Mouse (Mus musculus): Measurements from ENCODE around the gene Zfhx3.

The Zfhx3 gene

DNA sequence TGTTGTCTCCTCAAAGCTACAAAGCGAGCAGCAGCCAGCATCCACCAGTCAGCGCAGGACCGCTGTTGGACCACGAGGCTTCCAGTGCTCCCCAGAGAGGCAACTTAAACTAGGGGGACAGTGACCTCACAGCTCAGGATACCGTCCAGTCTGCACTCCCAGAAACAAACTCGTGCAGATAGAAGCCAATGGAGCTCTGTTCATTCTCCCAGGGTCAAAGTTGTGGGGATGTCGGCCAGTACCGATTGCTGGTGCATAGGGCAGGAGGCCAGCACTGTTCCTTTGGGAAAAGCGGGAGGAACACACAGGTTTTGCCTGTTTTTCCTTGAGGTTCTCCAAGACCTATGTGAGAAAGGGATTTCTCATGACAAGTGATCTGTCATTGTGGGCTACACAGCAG is 982.1 kb downstream of the Zfhx3 start:
- in situ Hi-C loops (cut with MseI, MboI) = no loop called here

DNA sequence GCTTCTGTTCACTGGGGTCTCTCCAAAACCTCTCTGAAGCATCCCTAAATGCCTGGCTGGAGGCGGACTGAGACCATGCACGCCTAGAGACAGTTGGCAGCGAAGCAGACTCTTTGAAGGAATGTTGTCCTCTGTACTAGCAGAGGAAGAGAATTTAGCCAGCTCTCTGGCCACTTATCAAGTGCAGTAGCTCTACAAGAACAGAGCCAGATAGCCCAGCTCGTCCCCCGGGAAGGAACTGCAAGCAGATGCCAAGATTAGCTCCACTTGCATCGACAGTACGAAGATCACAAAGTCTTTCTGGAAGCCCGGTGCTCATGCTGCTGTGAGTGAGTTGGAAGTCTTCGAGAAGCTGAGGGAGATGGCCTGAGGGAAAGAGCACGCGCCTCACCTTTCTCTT is 983.7 kb downstream of the Zfhx3 start:
- in situ Hi-C loops (cut with MseI, MboI) = no loop called here

DNA sequence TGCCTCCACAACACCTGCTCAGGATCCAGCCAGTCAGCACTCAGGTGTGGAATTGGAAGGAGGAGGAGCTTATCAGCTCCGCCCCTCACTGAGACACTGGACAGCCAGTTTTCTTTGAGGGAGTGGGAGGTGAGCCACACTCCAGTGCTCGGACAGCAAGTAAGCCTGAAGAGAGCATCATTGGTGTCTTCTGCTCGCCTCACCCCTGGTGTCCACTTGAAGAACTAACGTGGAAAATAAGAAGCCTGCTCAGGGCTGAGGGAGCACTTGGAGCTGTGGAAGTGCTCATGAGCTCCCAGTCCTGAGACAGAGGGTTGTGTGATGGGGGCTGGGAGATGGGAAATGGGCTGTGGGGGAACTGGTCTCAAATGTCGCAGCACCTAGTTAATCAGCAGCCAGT is 988.2 kb downstream of the Zfhx3 start:
- in situ Hi-C loops (cut with MseI, MboI) = no loop called here

DNA sequence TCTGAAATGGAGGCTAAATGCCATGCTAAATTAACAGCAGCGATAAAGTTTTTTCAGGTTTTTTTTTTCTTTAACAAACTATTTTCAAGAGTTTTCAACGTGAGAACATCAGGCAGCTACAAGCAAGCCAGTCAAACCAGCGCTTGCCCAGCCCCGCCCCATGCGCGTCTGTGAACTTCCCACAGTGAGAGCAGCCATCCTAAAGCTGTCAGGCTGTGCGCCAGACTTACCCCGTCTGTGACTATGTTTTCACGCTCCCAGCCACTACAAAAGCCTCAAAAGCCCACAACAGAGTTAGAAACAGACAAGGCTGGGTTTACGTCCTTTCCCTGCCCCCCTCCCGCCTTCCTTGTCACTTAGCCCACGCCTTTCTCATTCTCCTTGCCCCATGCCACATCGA is 989.4 kb downstream of the Zfhx3 start:
- in situ Hi-C loops (cut with MseI, MboI) = no loop called here

- in situ Hi-C loops (cut with MseI, MboI) = no loop called here
These were observed 990.3 kb downstream of the Zfhx3 start for GRCm38 (mm10) chr8:108932729-108933128.

DNA sequence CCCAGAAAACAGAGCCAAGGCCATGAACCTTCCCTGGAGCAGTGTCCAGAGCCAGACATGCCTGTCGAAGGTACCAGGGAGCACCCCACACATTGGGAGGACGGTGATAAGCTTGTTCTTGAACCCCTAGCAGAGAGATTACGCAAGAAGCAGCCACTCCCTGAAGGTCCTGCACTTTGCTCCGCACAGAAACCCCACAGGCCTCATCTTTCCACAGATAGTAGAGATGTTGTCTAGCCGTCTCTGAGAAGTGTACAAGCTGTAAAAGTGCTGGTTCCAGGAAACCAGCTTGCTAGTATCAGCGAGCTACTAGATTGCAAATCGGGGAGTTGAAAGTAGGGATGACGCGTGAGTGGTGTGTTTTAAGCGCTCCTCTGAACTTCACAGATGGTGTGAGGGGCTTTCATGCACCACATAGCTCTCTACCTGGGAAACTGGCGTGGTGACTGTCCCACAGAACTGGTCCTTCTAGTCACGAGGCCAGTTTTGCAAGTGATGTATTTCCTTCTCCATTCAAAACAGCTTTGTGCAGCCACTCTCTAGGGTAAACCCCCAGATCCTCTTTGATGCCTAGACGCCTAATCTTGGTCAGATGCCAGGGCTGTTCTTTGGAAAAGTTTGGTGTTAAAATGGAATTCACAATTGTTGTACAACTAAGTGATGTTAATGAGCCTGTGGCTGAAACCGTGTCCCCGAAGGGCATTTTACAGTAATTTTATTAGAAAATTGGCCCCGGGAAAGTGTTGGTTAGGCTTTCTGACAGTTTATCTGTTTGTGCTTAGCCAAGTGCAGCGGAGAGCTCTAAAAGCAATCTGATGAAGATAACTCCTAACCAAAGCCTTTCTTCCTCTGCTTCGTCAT is 993.6 kb downstream of the Zfhx3 start:
- in situ Hi-C loops (cut with MseI, MboI) = no loop called here

GRCm38 (mm10) chr8:108936695-108937448 is 994.4 kb downstream of the Zfhx3 start:
- in situ Hi-C loops (cut with MseI, MboI) = no loop called here

DNA sequence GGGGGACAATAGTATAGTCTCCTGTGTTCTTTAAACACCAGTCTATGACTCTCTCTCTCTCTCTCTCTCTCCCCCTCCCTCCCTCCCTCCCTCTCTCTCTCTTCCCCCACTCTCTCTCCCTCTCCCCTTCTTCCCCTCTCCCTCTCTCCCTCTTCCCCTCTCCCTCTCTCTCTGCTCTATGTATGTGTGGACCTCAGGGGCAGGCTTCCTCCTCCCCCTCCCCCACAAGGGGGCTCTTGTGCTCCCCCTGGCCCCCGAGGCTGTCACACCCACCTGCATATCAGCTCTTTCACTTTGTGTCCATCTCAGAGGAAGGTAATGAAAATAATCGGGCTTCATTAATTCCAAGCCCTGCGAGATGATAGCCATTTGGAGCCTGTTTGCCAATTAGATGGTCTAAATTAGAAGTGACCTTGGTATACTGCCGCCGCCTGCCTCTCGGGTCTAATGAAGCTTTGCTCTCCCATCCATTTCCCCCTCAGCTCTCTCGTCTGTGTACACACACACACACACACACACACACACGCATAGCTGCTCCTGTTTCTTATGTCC is 995.5 kb downstream of the Zfhx3 start:
- in situ Hi-C loops (cut with MseI, MboI) = no loop called here

DNA sequence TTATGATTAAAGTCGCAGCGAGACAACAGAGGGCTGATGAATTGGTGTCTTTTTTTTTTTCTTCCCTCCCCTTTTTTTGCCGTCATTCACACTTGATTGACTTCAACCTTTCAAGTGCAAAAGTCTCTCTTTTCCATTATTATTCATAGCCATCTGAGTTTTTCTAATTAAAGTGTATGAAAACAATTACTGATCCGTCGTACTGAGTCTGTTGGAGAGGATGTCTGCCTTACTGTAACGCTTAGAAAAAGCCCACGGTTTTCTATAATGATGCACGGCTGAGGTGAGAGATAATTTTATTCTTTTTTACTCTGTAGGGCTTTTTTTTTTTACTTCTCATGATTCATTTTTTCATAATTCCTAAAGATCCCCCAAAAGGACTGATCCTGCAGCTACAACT is 1000.2 kb downstream of the Zfhx3 start:
- in situ Hi-C loops (cut with MseI, MboI) = no loop called here

DNA sequence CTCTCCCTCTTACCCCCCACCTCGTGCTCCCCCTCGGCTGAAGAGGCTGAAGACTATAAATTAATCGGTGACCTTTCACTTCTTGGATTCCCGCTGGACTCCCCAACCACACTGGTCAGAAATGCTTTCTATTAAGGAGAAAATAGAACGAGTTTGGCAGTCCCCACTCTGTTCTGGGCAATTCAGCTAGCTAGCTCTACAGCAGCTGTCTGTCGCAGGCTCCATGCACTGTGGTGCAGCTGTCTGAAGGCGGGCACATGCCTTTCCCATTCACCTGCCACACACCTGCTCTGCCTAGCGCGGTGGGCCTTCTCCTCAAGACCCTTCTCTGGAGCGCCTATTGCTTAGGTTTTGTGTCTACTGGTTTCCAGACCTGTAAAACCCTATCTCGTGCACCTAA is 1000.7 kb downstream of the Zfhx3 start:
- in situ Hi-C loops (cut with MseI, MboI) = no loop called here

GRCm38 (mm10) chr8:108944312-108944711 is 1001.9 kb downstream of the Zfhx3 start:
- in situ Hi-C loops (cut with MseI, MboI) = no loop called here

DNA sequence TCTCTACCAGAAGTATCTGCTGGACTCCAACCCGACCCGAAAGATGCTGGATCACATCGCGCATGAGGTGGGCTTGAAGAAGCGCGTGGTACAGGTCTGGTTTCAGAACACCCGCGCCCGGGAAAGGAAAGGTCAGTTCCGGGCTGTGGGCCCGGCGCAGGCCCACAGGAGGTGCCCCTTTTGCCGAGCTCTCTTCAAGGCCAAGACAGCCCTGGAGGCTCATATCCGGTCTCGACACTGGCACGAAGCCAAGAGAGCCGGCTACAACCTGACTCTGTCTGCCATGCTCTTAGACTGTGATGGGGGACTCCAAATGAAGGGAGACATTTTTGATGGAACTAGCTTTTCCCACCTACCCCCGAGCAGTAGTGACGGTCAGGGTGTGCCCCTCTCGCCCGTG is 1007.9 kb downstream of the Zfhx3 start:
- in situ Hi-C loops (cut with MseI, MboI) = no loop called here

- in situ Hi-C loops (cut with MseI, MboI) = no loop called here
These were observed 1009.1 kb downstream of the Zfhx3 start for GRCm38 (mm10) chr8:108951560-108951959.

DNA sequence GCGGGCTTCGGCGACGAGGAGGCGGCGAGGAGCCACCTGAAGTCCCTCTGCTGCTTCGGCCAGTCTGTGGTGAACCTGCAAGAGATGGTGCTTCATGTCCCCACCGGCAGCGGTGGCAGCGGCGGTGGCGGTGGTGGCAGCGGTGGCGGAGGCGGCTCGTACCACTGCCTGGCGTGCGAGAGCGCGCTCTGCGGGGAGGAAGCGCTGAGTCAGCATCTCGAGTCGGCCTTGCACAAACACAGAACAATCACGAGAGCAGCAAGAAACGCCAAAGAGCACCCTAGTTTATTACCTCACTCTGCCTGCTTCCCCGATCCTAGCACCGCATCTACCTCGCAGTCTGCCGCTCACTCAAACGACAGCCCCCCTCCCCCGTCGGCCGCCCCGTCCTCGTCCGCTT is 1014.0 kb downstream of the Zfhx3 start:
- in situ Hi-C loops (cut with MseI, MboI) = no loop called here

DNA sequence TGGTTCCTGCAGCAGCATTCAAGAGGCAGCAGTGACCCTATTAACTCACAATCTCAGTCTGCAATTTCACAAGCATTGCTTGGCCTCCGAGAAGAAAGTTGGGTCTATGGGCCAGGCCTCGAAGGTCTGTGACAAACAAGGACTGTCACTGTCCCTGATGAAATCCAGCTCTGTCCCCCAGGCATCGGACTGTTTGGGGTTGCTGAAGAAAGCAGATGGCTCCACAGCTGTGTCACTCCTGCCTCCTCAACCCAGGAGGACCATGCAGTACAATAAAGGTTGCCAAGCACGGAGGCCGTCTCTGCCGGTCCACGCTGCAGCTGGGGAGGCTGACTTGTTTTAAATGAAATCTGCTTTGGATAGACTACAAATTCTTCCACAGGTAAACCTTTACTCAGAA is 1020.1 kb downstream of the Zfhx3 start:
- in situ Hi-C loops (cut with MseI, MboI) = no loop called here

- in situ Hi-C loops (cut with MseI, MboI) = no loop called here
These were observed 1020.7 kb downstream of the Zfhx3 start for GRCm38 (mm10) chr8:108963181-108963580.

GRCm38 (mm10) chr8:108966041-108966440 is 1023.6 kb downstream of the Zfhx3 start:
- in situ Hi-C loops (cut with MseI, MboI) = no loop called here

DNA sequence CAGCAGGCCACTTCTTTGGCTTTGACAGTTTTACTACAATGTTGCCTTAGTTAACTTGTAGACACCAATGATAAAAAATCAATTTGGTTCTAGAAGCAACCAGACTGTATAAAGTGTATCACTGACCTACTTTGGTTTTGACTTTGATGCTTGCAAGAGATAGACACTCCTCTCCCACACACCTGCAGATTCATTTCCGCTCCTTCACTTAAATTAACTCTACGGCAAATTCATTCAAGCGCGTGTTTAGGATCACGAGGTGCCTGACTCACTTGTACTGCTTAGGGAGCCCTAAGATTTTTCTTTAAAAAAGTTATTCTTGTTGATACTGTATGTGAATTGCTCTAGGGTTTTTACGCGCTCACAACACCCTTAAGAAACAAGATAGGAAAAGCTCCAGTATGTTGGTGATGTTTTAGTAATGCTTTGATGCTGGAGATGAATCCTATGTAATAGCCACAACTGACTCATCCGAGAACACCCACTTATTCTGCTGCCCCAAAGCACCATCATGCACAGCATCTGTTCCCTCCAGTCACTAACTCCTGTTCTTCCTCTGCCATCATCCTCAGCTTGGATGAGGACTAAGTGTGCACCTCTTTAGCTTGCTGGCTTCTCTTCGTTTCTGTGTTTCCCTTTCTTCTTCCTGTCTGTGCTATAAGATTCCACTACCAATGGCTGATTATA is 1031.3 kb downstream of the Zfhx3 start:
- in situ Hi-C loops (cut with MseI, MboI) = no loop called here

GRCm38 (mm10) chr8:108977693-108978361 is 1035.4 kb downstream of the Zfhx3 start:
- in situ Hi-C loops (cut with MseI, MboI) = no loop called here

DNA sequence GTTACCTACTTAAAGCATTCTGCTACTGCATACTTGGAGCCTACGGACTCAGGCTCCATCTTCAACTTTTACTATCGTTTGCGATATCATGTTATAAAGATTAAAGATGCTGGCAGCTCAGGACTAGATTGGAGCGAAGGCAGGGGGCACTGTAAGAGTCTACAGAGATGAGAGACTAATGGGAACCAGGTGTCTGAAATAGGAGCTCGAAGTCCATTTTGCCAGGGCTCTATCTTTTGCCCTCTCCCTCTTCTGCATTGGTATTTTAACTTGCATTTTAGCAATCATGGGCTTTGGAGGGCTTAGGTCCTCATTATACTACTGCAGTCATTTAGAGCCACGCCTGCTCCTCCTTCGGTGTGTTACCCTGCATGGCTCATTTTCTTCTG is 1035.9 kb downstream of the Zfhx3 start:
- in situ Hi-C loops (cut with MseI, MboI) = no loop called here

DNA sequence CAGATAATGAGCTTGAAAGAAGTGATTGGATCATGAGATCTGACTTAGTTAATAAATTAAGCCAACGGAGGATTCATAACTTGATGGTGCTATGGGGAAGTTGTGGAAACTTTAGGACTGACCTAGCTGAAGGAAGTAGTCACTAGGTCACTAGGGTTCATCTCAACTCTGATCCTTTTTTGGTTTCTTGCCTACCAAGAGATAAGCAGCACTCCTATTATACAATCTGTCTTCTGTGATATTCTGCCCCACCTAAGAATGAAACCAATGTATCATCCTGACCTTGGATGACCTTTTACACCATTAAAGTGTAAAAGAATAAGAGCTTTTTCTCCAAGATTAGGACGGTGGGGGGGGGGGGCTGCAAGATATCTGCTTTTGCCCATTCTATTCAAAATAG is 1042.5 kb downstream of the Zfhx3 start:
- in situ Hi-C loops (cut with MseI, MboI) = no loop called here

- in situ Hi-C loops (cut with MseI, MboI) = no loop called here
These were observed 1047.4 kb downstream of the Zfhx3 start for GRCm38 (mm10) chr8:108989841-108990240.

All from mouse trophoblast stem cell (cell line).